Mouse (Mus musculus) cerebellum, postnatal 14 days (tissue): ENCODE measurements around the gene Hspb8.
"Not testable (repeated sequence)": the region's sequence is repeated elsewhere in the genome, so short reads cannot be mapped to it uniquely, and the experiment has no call there.

Experiments
- DNase-seq, 2 experiments: peaks; one replicate each; pipeline ENCODE4 v3.0.0; 2021; ENCODE audit warnings: mixed read lengths in 2 of 2

The Hspb8 gene

GRCm38 (mm10) chr5:116426701-116427100 lies 4.0 kb upstream of the Hspb8 start:
- no peak for DNase-seq

- DNase-seq = not testable (repeated sequence)
Measured at GRCm38 (mm10) chr5:116425709-116426108, 3.0 kb upstream of the Hspb8 start.

GRCm38 (mm10) chr5:116425273-116425672 lies 2.6 kb upstream of the Hspb8 start:
- DNase-seq = peak in 1 of 2 experiments; percentile 51

GRCm38 (mm10) chr5:116423746-116424145 lies 1.1 kb upstream of the Hspb8 start:
- DNase-seq = no peak

- DNase-seq = peak; percentile 44 to 55
Measured at GRCm38 (mm10) chr5:116421791-116422481, 728 bp downstream of the Hspb8 start.

- DNase-seq = no peak
Measured at GRCm38 (mm10) chr5:116420759-116421225, 1.9 kb downstream of the Hspb8 start.

GRCm38 (mm10) chr5:116420213-116420612 lies 2.5 kb downstream of the Hspb8 start:
- DNase-seq = no peak

GRCm38 (mm10) chr5:116419322-116420045 lies 3.2 kb downstream of the Hspb8 start:
- DNase-seq = no peak

- no peak for DNase-seq
Measured at GRCm38 (mm10) chr5:116416208-116416607, 6.5 kb downstream of the Hspb8 start.

- DNase-seq = no peak
Measured at GRCm38 (mm10) chr5:116409689-116410590, 12.7 kb downstream of the Hspb8 start.

- DNase-seq = no peak
Measured at GRCm38 (mm10) chr5:116408965-116409364, 13.7 kb downstream of the Hspb8 start.

GRCm38 (mm10) chr5:116407936-116408335 lies 14.7 kb downstream of the Hspb8 start:
- no peak for DNase-seq

- no peak for DNase-seq
Measured at GRCm38 (mm10) chr5:116407321-116407720, 15.3 kb downstream of the Hspb8 start.

- DNase-seq = no peak
Measured at GRCm38 (mm10) chr5:116406507-116406906, 16.2 kb downstream of the Hspb8 start.

- no peak for DNase-seq
Measured at GRCm38 (mm10) chr5:116405934-116406333, 16.7 kb downstream of the Hspb8 start.

GRCm38 (mm10) chr5:116404063-116404462 lies 18.6 kb downstream of the Hspb8 start:
- no peak for DNase-seq

- DNase-seq = no peak
Measured at GRCm38 (mm10) chr5:116400801-116401200, 21.9 kb downstream of the Hspb8 start.

GRCm38 (mm10) chr5:116400042-116400730 lies 22.5 kb downstream of the Hspb8 start:
- no peak for DNase-seq

- no peak for DNase-seq
Measured at GRCm38 (mm10) chr5:116396104-116396503, 26.6 kb downstream of the Hspb8 start.

- DNase-seq = no peak
Measured at GRCm38 (mm10) chr5:116392603-116393002, 30.1 kb downstream of the Hspb8 start.

GRCm38 (mm10) chr5:116389856-116390542 lies 32.7 kb downstream of the Hspb8 start:
- DNase-seq = peak; percentile 59 to 64

- no peak for DNase-seq
Measured at GRCm38 (mm10) chr5:116389321-116389720, 33.3 kb downstream of the Hspb8 start.
